Mouse (Mus musculus) kidney, adult 18-20 months (tissue): ENCODE measurements around the gene Ptpn13.

Experiments
- DNase-seq: peaks from one replicate; pipeline ENCODE4 v3.0.0; 2021

The Ptpn13 gene

DNA sequence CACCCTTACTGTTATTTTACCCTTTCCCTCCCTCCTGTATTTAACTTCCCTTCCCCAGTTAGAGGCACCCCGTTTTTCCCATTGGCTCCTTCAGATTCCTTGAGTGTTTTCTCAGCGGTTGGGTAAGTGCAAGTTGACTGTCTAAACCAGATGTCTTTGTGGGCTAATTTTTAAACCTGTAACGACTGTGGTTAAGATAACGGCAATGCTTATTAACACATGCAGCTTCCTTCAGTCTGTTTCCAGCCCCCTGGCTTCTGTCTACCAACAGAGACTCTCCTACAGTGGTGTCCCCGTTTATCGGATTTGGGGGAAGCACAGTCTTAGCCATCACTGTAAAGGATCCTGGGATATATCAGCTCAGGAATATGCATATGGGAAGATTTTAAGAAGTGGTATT is 35.9 kb downstream of the Ptpn13 start:
- DNase-seq: no peak

GRCm38 (mm10) chr5:103463661-103464219 is 38.7 kb downstream of the Ptpn13 start:
- no peak for DNase-seq

DNA sequence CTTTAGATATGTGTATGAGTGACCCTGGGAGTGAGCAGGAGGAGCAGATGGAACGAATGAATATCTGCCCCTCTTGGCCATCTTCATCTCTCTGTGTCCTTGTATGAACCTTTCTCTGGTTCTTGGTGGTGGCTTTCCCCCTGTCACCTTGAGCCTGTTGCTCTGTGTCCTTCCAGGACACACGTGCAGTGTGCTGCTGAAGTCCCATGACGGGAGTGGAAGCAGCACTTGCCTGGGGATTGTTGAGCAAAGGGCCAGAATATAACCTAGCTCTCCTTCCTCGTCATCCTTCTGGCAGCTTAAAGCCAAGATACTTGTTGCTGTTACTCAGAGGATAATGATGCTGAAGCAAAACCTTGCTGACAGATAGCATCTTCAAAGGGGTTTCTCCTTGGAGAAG is 39.3 kb downstream of the Ptpn13 start:
- no peak for DNase-seq

DNA sequence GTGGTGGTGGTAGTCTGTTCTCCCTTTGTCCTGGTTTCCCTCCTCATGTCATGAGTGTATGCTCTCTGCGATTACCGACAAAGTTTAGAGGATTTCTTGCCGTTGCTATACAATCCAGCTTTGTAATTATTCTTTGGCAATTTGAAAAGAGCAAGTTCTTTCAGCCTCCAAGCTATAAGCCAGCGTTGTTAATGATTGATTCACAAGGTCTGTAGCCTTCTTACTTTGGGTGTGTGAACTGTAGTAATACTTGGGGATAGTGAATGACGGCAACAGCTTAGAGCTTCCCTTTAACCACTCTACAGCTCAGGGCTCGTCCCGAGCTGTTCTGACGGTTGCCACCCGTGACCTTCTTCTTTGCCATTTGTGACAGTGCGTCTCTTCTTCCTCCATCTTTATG is 39.8 kb downstream of the Ptpn13 start:
- DNase-seq: no peak

- DNase-seq: no peak
Measured at GRCm38 (mm10) chr5:103472670-103473069, 47.7 kb downstream of the Ptpn13 start.

- DNase-seq: no peak
Measured at GRCm38 (mm10) chr5:103473467-103474096, 48.6 kb downstream of the Ptpn13 start.

- no peak for DNase-seq
Measured at GRCm38 (mm10) chr5:103474259-103474658, 49.3 kb downstream of the Ptpn13 start.

DNA sequence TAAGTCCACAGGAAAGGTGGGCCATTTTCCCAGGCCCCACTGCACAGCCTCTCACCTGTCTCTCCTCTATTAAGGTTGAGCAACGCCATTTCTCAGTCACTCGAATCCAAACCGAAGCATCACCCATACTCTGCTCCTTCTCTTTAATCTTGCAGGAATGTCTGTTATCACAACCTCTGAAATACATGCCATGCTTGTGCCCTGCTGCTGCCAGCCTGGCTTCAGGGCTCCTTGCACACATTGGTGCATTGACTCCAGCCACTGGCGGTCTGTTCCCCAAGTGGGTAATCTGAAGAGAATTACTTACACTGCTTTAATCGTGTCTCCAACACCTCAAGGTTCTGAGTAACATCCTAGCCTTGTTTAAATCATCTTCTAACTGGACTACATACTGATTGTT is 50.5 kb downstream of the Ptpn13 start:
- DNase-seq: no peak

- DNase-seq: no peak
Measured at GRCm38 (mm10) chr5:103479503-103479902, 54.5 kb downstream of the Ptpn13 start.

GRCm38 (mm10) chr5:103481222-103481621 is 56.2 kb downstream of the Ptpn13 start:
- no peak for DNase-seq

DNA sequence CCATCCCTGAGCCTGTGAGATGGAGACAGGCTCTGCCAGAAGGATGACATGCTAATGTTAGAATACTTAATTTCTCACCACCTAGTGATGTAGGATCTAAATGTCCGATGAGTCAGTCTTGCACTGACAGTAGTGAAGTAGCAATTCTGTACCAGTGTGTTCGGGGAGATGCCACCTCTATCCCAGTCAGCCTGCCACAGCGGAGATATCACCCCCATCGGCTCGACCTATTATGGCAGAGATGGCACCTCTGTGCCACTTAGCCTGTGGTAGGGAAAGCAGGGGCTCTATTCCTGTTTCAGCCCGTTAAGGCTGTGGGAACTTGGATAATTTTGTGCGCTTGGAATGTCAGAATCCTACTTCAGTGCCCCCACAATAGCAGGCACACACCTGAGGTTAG is 62.0 kb downstream of the Ptpn13 start:
- no peak for DNase-seq

DNA sequence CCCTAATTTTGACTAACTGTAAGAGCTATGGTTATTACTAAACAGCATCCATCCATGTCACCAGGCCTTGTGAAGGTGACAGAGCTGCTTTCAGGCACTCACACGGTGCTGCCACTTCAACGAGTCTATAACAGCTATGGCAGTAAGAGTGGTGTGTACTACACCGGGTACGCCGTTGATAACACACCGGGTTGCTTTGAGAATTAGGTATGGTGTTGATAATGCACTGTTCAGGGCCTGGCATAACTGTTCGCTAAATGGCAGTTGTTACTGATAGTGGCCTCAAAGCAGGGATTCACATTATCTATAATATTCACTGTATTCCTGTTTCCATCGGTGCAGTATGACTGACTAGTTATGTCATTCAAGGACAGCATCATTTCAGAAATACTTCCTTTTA is 66.0 kb downstream of the Ptpn13 start:
- DNase-seq: no peak

GRCm38 (mm10) chr5:103491788-103492187 is 66.8 kb downstream of the Ptpn13 start:
- DNase-seq: no peak

GRCm38 (mm10) chr5:103497061-103497460 is 72.1 kb downstream of the Ptpn13 start:
- DNase-seq: no peak

GRCm38 (mm10) chr5:103497480-103497879 is 72.5 kb downstream of the Ptpn13 start:
- DNase-seq: no peak

DNA sequence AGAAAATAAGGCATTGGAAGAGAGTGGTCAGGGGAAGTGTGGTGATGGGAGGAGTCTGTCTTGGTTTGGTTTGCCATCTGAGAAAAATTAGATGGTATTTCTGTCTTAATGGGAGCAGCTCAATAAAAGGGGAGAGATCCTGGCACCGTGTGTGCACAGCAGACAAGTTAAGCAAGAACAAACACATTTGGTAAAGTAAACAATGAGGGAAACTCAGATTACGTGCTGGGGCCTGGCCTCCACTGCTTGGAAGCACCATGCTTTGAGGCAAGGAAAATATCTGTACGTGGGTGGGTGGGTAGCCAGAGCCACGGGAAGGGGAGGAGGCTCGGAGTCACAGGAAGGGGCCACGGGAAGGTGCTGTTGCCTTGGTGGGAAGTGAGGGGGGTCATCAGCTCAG is 74.3 kb downstream of the Ptpn13 start:
- no peak for DNase-seq

DNA sequence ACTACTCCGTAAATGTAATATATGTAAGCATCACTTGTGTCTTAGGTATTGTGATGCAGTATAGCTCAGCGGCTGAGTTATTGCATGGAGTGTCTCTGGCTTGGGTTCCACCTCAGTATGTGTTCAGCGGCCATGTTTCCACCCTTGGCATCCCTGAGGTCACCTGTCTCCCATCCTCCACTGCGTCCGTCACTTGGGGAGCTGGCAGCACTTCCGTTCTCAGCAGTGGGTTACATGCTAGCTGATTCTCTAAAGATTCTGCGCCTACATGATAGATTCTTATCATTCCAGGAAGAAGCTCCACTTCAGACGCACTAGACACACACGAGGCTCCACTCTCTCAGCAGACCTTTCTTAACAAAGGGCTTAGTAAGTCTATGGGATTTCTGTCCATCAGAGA is 76.1 kb downstream of the Ptpn13 start:
- DNase-seq: no peak

GRCm38 (mm10) chr5:103501839-103502238 is 76.8 kb downstream of the Ptpn13 start:
- no peak for DNase-seq

- no peak for DNase-seq
Measured at GRCm38 (mm10) chr5:103513162-103513561, 88.2 kb downstream of the Ptpn13 start.

DNA sequence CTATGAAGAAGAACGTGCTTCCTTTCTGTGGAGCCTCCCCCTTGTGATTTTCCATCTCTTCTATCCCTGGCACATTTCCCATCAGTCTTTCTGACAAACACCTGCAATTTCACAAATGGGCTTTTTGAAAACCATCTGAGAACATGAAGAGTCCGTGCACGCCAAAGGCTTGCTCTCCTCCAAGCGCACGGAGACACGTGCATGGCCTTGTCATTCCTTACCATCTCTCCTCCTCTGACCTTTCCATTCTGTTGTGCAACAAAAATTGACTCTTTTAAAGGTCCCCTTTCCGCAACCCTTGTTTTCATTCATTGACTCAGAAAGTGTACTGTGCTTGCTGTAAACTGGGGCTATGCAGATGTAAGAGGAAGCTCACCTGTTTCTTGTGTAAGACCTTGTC is 89.4 kb downstream of the Ptpn13 start:
- DNase-seq: no peak

DNA sequence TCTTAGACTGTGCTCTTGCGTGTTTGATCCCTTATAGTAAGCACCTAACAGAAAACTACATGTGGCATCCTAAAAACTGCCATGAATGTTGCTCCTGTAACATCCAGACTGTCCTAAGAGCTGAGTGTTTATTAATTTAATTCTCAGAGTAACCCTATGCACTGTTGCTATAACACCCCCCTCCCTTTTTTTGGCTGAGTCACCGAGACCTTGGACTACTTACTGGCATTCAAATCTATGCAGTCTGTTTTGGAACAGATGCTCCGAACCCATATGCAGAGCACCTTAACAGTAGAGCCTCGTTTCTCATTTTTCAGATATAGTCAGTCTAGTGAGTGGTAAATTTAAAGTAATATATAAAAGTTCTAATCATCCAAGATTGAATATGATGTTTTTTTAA is 90.9 kb downstream of the Ptpn13 start:
- no peak for DNase-seq

DNA sequence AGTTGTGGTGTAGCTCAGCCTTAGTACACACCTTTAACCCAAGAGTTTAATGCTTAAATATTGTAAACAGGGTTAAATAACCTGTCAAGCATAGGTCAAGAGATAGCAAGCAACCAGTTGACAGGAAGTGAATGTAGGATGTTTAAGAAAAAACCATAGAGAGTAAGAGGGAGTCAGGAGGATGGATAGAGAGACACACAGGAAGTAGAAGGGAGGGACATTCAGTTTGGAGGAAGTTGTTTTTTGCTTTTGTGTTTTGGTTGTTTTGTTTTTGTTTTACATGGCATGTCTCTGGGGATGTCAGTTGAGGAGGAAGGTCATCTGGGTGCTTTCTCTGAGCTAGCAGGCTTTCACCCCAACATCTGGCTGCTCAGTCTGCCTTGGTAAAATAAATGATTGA is 91.6 kb downstream of the Ptpn13 start:
- DNase-seq: no peak

- no peak for DNase-seq
Measured at GRCm38 (mm10) chr5:103517641-103518040, 92.6 kb downstream of the Ptpn13 start.

DNA sequence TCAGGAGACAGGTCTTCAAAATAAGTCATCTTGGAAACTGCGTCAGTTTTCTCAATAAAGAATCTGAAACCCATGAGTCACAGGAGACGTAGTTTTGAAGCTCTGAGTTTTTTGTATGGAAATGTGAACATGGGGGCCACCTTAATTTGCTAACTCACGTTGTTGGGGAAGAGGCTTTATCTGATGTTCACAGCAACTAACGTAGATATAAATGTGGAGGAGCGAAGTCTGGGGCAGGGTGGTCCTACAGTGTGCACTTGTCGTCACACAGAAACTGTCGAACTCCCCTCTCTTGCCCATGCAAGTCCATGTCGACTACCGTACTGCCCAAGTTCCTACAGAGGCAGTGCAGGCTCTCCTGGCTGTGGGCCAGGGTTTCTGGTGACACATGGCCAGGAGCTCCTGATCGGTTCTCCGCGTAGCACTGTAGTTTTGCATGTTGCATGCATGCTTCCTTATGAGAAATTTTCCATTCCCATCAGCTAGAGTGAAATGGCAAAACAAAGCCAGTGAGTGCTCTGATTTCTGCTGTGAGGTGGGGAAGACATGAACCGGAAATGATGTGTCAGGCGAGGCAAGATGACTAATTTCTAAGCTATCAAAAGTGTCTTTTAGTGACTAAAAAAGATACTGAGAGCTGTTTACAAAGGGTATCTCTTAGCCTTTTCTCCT is 93.9 kb downstream of the Ptpn13 start:
- DNase-seq: peak; percentile 61

DNA sequence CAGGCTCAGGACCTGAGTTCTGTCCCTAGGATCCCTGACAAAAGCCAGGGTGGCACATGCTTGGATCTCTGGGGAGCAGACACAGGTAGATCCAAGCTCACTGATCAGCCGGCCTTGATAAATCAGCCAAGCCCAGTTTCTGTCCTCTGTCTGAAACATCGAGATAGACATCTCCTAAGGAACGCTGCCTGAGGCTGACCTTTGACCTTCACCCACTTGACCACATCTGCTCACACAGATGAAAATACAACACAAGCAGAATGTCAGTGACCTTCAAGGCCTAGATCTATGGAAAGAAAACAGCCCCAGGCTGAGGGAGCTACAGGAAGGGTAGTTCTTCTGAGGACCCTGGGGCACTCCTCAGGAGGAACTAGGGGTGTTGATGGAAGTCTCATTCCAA is 97.4 kb downstream of the Ptpn13 start:
- DNase-seq: peak; percentile 18
